Mouse (Mus musculus): ENCODE results near the gene Mettl7a3. TPM values are rescaled to one million over a fixed set of nuclear protein-coding genes. Genes with fewer than 3 reads are reported as not detected.

Mettl7a3 gene
- not detected in 2 replicates for total RNA-seq (2014; rRNA removed)
- polyA plus RNA-seq (2015; fragmentation: Nextera tagmentation; extraction: Ambion mirVana): not detected in 2 replicates

DNA sequence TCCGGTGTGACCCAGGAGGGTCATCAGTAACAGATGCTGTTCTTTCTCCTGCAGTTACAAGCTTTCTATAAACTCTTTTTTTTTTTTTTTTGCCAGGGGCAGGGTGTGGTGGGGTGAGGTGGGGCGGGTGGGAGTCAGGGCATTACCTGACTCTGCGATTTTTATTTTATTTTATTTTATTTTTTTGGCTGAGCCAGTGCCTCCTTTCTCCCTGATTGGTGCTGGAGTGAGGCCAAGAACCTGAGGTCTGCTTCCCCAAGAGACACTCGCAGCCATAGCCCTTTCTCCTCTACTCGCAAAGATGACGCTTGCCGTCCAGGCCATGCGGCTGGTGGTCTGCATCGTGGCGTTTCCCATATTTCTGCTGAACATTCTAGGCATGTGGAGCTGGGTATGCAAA lies at the start of gene Mettl7a3:
TSS of gene Mettl7a3 (plus strand) at position 301 of the 400 bp plus-strand sequence.
- no peak within 1 kb of the TSS for H3K4me2 ChIP-seq (ENCODE audit: low read depth, low read length, poor library complexity, severe bottlenecking)
- H3K36me3 ChIP-seq (ENCODE audit: insufficient read depth, low read length): no peaks in the 10 kb centered on the region
- TF ChIP-seq CTCF (IDR thresholded peaks at IDR 0.05): no peak
- DNase-seq (ENCODE audit: low spot score): no peak
- H3K4me3 ChIP-seq (ENCODE audit: low read depth, low read length): no peak within 1 kb of the TSS
- no peak within 1 kb of the TSS for H3K9ac ChIP-seq (replicated peaks; ENCODE audit: low read length, poor library complexity, severe bottlenecking)
- H3K27me3 ChIP-seq (ENCODE audit: insufficient read depth, low read length): no peaks in the 10 kb centered on the region
- no peaks in the 10 kb centered on the region for H3K4me1 ChIP-seq (ENCODE audit: insufficient read depth, low read length)
- no peak for ATAC-seq (ENCODE audit: low FRiP score)
- no peak within 1 kb of the TSS for H3K27ac ChIP-seq (ENCODE audit: low read depth, low read length)
- H3K9me3 ChIP-seq (ENCODE audit: low read length): no peaks in the 10 kb centered on the region
- 80% methylated on average over 10 of the region's 10 CpGs for WGBS

DNA sequence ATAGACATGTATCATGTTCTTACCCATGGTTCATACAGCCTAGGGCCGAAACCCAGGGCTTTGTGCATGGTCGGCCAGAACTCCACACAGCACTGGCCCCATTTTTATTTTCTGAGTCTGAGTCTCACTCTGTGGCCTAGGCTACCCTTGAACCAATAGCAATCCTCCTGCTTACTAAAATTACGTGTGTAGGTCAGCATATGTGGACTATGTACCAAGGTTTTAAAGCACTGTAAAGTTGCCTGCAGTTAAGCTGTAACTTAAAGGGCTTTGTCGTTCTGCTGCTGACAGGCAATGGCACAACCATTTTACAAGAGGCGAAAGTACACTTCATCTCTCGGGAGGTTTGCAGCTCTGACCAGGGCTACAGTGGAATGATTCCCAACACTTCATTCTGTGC lies 45.7 kb upstream of the Mettl7a3 start:
- Histone ChIP-seq H3K27me3 (ENCODE audit: insufficient read depth, low read length) (no peaks in the 10 kb centered on the region), H3K9ac (replicated peaks; ENCODE audit: low read length, poor library complexity, severe bottlenecking) (no peak overlapping the region), H3K27ac (ENCODE audit: low read depth, low read length) (no peak overlapping the region), H3K9me3 (ENCODE audit: low read length) (no peaks in the 10 kb centered on the region), H3K4me1 (ENCODE audit: insufficient read depth, low read length) (no peaks in the 10 kb centered on the region), H3K36me3 (ENCODE audit: insufficient read depth, low read length) (no peaks in the 10 kb centered on the region), H3K4me3 (ENCODE audit: low read depth, low read length) (no peak overlapping the region), H3K4me2 (ENCODE audit: low read depth, low read length, poor library complexity, severe bottlenecking) (no peak overlapping the region)
- TF ChIP-seq CTCF (IDR thresholded peaks at IDR 0.05): no peak
- no peak for ATAC-seq (ENCODE audit: low FRiP score)
- 92% methylated on average over 6 of the region's 6 CpGs for WGBS
- no peak for DNase-seq (ENCODE audit: low spot score)

DNA sequence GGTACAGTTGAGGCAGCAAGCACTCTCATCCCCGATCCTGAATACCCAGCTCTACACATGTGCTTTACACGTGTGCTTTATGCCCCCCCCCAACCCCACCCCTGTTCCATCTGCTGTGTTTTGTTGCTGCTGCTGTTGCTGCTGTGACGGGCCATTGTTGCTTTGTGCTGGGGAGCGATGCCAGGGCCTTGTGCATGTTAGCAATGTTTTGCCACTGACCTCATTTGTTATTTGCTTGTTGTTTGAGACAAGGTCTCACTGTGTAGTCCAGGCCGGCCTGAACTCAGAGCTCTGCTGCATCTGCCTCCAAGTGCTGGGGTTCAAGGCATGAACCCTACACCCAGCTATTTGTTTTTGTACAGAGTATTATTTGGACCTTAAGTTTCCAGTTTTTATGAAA lies 43.9 kb upstream of the Mettl7a3 start:
- no peak for TF ChIP-seq CTCF (IDR thresholded peaks at IDR 0.05)
- H3K4me1 ChIP-seq (ENCODE audit: insufficient read depth, low read length): no peaks in the 10 kb centered on the region
- no peak overlapping the region for H3K4me2 ChIP-seq (ENCODE audit: low read depth, low read length, poor library complexity, severe bottlenecking)
- H3K36me3 ChIP-seq (ENCODE audit: insufficient read depth, low read length): no peaks in the 10 kb centered on the region
- no peak overlapping the region for H3K27ac ChIP-seq (ENCODE audit: low read depth, low read length)
- no peak overlapping the region for H3K9ac ChIP-seq (replicated peaks; ENCODE audit: low read length, poor library complexity, severe bottlenecking)
- no peak for DNase-seq (ENCODE audit: low spot score)
- no peaks in the 10 kb centered on the region for H3K9me3 ChIP-seq (ENCODE audit: low read length)
- ATAC-seq (ENCODE audit: low FRiP score): no peak
- H3K4me3 ChIP-seq (ENCODE audit: low read depth, low read length): no peak overlapping the region
- H3K27me3 ChIP-seq (ENCODE audit: insufficient read depth, low read length): no peaks in the 10 kb centered on the region
- WGBS: 77% methylated on average over 5 of the region's 5 CpGs

DNA sequence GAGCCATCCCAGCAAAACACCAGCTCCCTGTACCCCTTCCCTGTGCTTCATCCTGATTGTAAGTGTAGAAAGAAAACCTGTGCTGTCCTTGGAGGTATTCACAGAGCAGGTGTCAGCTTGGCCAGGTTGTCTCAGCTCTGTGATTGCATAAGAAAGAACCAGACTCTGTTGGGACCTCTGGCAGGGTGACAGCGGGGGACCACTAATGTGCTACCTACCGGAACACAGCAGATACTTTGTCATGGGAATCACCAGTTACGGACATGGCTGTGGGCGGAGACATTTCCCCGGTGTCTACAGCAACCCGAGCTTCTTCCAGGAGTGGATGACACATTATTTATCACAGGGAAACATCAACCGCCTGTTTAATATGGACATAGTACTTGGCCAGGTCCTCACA lies 42.4 kb upstream of the Mettl7a3 start:
- ATAC-seq (ENCODE audit: low FRiP score): no peak
- H3K4me3 ChIP-seq (ENCODE audit: low read depth, low read length): no peak overlapping the region
- no peaks in the 10 kb centered on the region for H3K36me3 ChIP-seq (ENCODE audit: insufficient read depth, low read length)
- no peak overlapping the region for H3K4me2 ChIP-seq (ENCODE audit: low read depth, low read length, poor library complexity, severe bottlenecking)
- no peak for TF ChIP-seq CTCF (IDR thresholded peaks at IDR 0.05)
- no peaks in the 10 kb centered on the region for H3K9me3 ChIP-seq (ENCODE audit: low read length)
- no peak for DNase-seq (ENCODE audit: low spot score)
- WGBS: 77% methylated on average over 7 of the region's 7 CpGs
- H3K4me1 ChIP-seq (ENCODE audit: insufficient read depth, low read length): no peaks in the 10 kb centered on the region
- no peak overlapping the region for H3K9ac ChIP-seq (replicated peaks; ENCODE audit: low read length, poor library complexity, severe bottlenecking)
- H3K27ac ChIP-seq (ENCODE audit: low read depth, low read length): no peak overlapping the region
- no peaks in the 10 kb centered on the region for H3K27me3 ChIP-seq (ENCODE audit: insufficient read depth, low read length)

DNA sequence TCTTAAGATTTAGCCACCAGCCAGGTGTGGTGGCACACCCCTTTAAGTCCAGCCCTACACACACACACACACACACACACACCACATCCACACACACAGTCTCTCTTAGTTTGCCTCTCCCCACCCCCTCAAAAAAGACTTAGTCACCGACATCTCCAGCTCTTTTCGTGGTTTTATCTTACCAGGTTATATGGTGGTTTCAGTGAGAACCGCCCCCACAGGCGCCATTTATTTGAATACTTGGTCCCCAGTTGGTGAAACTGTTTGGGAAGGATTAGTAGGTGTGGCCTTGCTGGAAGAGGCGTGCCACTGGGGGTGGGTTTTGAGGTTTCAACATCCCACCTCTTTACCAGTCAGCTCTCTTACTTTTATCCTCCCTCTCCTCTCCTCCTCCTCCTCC lies 36.9 kb upstream of the Mettl7a3 start:
- no peaks in the 10 kb centered on the region for H3K9me3 ChIP-seq (ENCODE audit: low read length)
- WGBS: 90% methylated on average over 5 of the region's 5 CpGs
- no peak overlapping the region for H3K27ac ChIP-seq (ENCODE audit: low read depth, low read length)
- H3K27me3 ChIP-seq (ENCODE audit: insufficient read depth, low read length): no peaks in the 10 kb centered on the region
- no peaks in the 10 kb centered on the region for H3K36me3 ChIP-seq (ENCODE audit: insufficient read depth, low read length)
- no peaks in the 10 kb centered on the region for H3K4me1 ChIP-seq (ENCODE audit: insufficient read depth, low read length)
- H3K4me3 ChIP-seq (ENCODE audit: low read depth, low read length): no peak overlapping the region
- no peak overlapping the region for H3K4me2 ChIP-seq (ENCODE audit: low read depth, low read length, poor library complexity, severe bottlenecking)
- DNase-seq (ENCODE audit: low spot score) (no peak), ATAC-seq (ENCODE audit: low FRiP score) (no peak)
- no peak for TF ChIP-seq CTCF (IDR thresholded peaks at IDR 0.05)
- H3K9ac ChIP-seq (replicated peaks; ENCODE audit: low read length, poor library complexity, severe bottlenecking): no peak overlapping the region

DNA sequence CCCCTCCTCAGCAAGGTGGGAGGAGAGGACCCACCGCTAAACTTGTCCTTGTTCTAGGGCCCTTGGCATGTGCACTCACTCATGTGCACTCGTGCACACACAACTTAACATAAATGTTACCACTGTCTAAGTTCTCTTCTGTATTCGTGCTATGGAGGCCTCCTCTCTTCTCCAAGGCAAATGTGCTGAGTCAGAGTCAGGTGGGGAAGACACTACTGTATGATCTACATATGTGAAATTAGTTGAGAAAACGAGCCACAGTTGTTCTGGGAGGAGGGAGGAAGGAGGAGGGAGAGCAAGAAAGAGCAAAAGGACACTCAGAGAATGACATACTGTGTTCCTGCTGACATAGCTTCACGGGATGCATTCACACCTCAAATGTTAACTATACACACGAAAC lies 34.2 kb upstream of the Mettl7a3 start:
- Histone ChIP-seq H3K27ac (ENCODE audit: low read depth, low read length) (no peak overlapping the region), H3K36me3 (ENCODE audit: insufficient read depth, low read length) (no peaks in the 10 kb centered on the region), H3K4me1 (ENCODE audit: insufficient read depth, low read length) (no peaks in the 10 kb centered on the region), H3K9me3 (ENCODE audit: low read length) (no peaks in the 10 kb centered on the region), H3K9ac (replicated peaks; ENCODE audit: low read length, poor library complexity, severe bottlenecking) (no peak overlapping the region), H3K4me2 (ENCODE audit: low read depth, low read length, poor library complexity, severe bottlenecking) (no peak overlapping the region), H3K27me3 (ENCODE audit: insufficient read depth, low read length) (no peaks in the 10 kb centered on the region), H3K4me3 (ENCODE audit: low read depth, low read length) (no peak overlapping the region)
- DNase-seq (ENCODE audit: low spot score) (no peak), ATAC-seq (ENCODE audit: low FRiP score) (no peak)
- 90% methylated on average over 6 of the region's 6 CpGs for WGBS
- no peak for TF ChIP-seq CTCF (IDR thresholded peaks at IDR 0.05)

Measured in midbrain, postnatal 0 days (tissue).